Mouse (Mus musculus): ENCODE measurements around the gene Map6. TPM values are rescaled to one million over a fixed set of nuclear protein-coding genes. Genes with fewer than 3 reads are reported as not detected.

Gene Map6
- polyA plus RNA-seq, 1 experiment from 2014 or later: 1.7 TPM

DNA sequence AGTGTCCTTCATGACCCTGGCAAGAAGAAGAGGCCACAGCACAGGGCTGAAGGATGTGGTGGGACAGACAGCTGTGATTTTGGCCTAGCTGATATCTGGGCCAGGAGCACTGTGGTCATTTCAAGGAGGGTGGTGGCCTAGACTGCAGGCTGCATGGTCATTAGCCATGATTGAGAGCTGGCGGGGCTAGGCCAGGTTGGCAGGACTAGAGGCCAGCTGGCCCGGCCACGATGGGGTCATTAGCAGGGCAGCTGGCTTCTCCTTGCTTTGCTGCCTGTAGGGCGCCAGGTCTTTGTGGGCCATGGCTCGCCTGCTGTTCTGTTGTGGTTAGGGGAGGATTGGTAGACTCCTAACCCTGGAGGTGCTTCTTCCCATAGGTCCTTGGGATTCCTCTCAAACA is 118.8 kb downstream of the Map6 start:
- H3K4me1 ChIP-seq (replicated peaks; ENCODE audit: insufficient read depth, low read length): peaks cover 20% of the 10 kb centered on the region
- H3K9ac ChIP-seq (ENCODE audit: low read depth, low read length): no peak overlapping the region
- 44% methylated on average over 5 of the region's 5 CpGs for WGBS
- H3K9me3 ChIP-seq (replicated peaks; ENCODE audit: low read length): no peaks in the 10 kb centered on the region
- no peak overlapping the region for H3K4me2 ChIP-seq (ENCODE audit: low read length)
- no peak overlapping the region for H3K4me3 ChIP-seq (replicated peaks; ENCODE audit: low read depth, low read length)
- TF ChIP-seq CTCF (IDR thresholded peaks at IDR 0.05; ENCODE audit: low read depth): no peak
- no peak overlapping the region for H3K27ac ChIP-seq
- no peak for ATAC-seq (replicated peaks; ENCODE audit: low FRiP score, low read depth)
- DNase-seq (ENCODE audit: low spot score): no peak
- no peaks in the 10 kb centered on the region for H3K27me3 ChIP-seq (ENCODE audit: insufficient read depth, low read length)
- no peaks in the 10 kb centered on the region for H3K36me3 ChIP-seq (ENCODE audit: insufficient read depth, low read length)

Other genes starting within 250 kb of the Map6 start
- 19.0 and 21.6 TPM in 2 replicates for gene Uvrag, start 126.3 kb upstream of the Map6 start, polyA plus RNA-seq (2015; fragmentation: Nextera tagmentation; extraction: Ambion mirVana)
- gene Dgat2, start 84.7 kb upstream of the Map6 start, polyA plus RNA-seq (2015; fragmentation: Nextera tagmentation; extraction: Ambion mirVana): 53.1 and 57.3 TPM in 2 replicates
- 18.3 and 21.8 TPM in 2 replicates for gene Mogat2, start 28.8 kb upstream of the Map6 start, polyA plus RNA-seq (2015; fragmentation: Nextera tagmentation; extraction: Ambion mirVana)
- gene Serpinh1, start 85.8 kb downstream of the Map6 start, polyA plus RNA-seq (2015; fragmentation: Nextera tagmentation; extraction: Ambion mirVana): 819 and 983 TPM in 2 replicates
- gene Gdpd5, start 114.0 kb downstream of the Map6 start, polyA plus RNA-seq (2015; fragmentation: Nextera tagmentation; extraction: Ambion mirVana): 11.8 and 13.5 TPM in 2 replicates
- 0.97 and 1.3 TPM in 2 replicates for gene Klhl35, start 198.6 kb downstream of the Map6 start, polyA plus RNA-seq (2015; fragmentation: Nextera tagmentation; extraction: Ambion mirVana)
- gene Rps3, start 216.3 kb downstream of the Map6 start, polyA plus RNA-seq (2015; fragmentation: Nextera tagmentation; extraction: Ambion mirVana): 873 and 942 TPM in 2 replicates